Mouse (Mus musculus): ENCODE measurements around the gene Pgap2. TPM values are rescaled to one million over a fixed set of nuclear protein-coding genes. Genes with fewer than 3 reads are reported as not detected.

Pgap2 gene
- total RNA-seq (2021) = 10 to 100 TPM; 27.1 to 29.1 TPM

GRCm38 (mm10) chr7:102209756-102210721, at the start of gene Pgap2, which contains the start of gene Nup98:
Gene Pgap2 (plus strand): TSS chr7:102210208.
Gene Nup98 (minus strand): TSS chr7:102210176.
- DNase-seq = peak; percentile 99

DNA sequence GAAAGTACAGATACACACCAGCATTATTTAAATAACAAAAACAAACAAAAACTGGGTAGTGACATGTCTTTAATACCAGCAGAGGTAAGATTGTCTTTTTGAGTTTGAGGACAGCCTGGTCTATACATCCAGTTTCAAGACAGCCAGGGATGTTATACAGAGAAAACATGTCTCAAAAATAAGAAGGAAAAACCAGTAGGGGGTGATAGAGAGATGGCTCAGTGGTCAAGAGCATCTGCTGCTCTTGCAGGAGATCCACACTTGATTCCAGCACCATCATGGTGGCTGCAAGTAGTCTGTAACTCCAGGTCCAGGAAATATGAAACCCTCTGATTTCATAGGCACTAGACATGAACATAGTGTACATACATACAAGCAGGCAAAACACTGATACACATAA, 39.7 kb upstream of the Pgap2 start:
- DNase-seq = no peak

- no peak for DNase-seq
Measured at GRCm38 (mm10) chr7:102183849-102184248, 26.2 kb upstream of the Pgap2 start.

GRCm38 (mm10) chr7:102192356-102192755, 17.7 kb upstream of the Pgap2 start:
- no peak for DNase-seq

GRCm38 (mm10) chr7:102200576-102200975, 9.4 kb upstream of the Pgap2 start:
- DNase-seq = no peak

GRCm38 (mm10) chr7:102200996-102201785, 8.8 kb upstream of the Pgap2 start:
- DNase-seq = no peak

GRCm38 (mm10) chr7:102204296-102204857, 5.6 kb upstream of the Pgap2 start:
- no peak for DNase-seq

DNA sequence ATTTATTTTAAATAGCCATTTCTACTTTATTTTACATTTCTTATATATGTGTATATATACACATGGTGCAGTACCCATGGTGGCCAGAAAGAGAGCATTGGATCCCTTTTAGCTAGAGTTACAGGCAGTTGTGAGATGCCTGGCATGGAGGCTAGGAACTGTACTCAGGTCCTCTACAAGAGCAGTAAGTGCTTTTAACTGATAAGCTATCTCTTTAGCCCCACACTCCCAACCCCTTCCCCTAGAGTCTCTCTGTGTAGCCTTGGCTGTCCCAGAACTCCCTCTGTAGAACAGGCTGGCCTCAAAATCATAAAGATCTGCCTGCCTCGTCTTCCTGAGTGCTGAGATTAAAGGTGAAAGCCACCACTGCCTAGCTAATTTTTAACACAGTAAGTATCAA, 4.4 kb upstream of the Pgap2 start:
- no peak for DNase-seq

- DNase-seq = no peak
Measured at GRCm38 (mm10) chr7:102208806-102209363, 1.1 kb upstream of the Pgap2 start.

- DNase-seq = no peak
Measured at GRCm38 (mm10) chr7:102211071-102211470, 1.1 kb downstream of the Pgap2 start.

DNA sequence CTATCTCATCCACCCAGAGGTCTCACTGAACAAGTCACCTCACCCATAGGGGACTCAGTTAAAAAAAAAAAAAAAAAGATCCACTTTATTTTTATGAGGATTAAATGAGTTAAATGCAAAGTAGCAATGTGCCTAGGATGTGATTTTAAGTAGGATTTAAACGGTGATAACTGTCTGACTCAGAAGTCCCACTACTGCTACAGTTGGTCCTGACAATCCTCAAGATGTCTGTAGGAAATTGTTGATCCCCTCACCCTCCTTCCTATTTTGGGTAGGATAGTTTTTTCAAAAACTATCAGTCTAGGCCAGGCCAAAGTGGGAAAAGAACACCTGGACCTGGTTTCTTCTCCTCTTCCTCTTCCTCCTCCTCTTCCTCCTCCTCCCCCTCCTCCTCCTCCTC, 11.9 kb downstream of the Pgap2 start:
- no peak for DNase-seq

GRCm38 (mm10) chr7:102222336-102222735, 12.3 kb downstream of the Pgap2 start:
- no peak for DNase-seq

DNA sequence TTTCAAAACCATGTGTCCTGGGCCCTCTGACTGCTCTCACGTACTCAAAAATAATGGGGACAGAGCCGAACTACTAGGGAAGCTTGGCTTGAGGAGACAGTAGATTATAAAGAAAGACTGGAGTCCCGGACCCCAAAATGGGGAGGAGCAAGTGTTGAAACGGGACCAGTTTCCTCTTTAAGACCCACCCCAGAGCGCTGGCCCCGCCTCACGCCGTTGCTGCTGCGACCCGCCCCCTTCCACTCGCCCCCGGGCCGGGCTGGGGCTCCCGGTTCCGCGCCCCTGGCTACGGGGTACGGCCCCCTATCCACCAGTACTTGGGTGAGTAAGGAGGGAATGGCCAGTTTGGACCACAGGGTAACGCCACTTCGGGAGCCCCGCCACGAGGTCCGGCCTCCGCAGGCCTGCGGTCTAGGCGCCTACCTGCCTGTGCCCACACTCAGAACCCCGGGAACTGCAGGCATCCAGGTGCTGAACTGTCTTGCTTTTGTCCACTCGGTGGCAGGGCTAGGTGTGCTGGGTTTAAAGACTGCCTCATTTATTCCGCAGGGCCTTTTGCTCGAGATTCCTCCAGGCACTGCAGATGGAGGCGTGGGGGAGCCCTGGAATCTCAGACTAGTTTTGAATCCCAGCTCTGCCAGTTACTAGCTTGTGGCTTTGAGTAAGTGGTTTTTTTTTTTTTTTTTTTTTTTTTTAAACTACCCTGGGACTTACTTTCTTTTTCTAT, 13.0 kb downstream of the Pgap2 start:
- peak; percentile 71 for DNase-seq

DNA sequence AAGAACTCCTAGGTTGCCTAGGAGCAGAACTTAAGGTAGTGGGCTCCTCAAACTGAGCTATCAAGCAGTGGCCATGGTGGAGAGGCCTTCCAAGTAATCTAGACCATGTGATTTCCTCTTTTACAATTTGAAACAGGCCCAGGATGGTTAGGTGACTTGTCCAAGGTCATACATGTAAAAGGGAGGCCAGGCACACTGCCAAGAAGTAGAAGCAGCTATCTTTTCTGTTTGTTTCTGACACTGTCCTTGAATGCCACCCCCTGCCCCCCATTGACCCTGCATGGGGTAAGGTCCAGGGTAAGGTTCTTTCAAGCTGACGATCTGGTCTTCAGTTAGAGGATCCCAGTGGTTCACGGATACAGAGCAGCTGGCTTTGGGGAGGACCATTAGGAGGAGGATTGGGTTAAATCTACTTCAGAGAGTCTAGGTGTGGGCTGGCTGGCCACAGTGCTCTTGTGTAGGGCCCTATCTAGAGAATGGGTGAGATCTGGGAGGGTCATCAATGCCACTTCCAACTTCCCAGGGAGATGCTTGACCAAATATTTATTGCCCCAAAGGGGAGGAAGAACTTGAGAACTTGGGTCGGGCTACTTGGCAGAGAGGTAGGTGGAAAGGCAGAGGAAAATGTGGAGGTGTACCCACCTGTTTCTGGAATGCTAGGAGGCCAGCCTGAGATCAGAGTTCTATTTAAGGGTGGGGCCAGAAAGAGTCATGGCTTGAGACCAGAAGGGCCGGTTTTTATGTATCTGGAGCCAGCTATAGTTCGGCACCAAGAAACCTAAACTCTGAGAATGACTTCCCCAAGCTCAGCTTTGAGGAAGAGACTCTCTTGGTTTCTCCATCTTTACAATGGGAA, 14.1 kb downstream of the Pgap2 start:
- DNase-seq = no peak

DNA sequence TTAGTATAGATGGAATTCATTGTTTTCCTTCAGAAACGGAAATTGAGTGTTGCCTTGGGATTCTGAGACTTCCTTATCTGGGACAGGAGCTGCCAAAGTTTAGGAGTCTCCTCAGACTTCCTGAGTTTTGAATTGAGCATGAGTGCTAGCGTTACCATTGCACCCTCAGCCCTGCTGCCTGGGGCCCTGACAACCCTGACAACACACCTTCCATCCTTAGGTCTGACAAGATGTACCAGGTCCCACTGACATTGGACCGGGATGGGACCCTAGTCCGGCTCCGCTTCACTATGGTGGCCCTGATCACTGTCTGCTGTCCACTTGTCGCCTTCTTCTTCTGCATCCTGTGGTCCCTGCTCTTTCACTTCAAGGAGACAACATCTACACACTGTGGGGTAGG, 16.0 kb downstream of the Pgap2 start:
- DNase-seq = no peak

DNA sequence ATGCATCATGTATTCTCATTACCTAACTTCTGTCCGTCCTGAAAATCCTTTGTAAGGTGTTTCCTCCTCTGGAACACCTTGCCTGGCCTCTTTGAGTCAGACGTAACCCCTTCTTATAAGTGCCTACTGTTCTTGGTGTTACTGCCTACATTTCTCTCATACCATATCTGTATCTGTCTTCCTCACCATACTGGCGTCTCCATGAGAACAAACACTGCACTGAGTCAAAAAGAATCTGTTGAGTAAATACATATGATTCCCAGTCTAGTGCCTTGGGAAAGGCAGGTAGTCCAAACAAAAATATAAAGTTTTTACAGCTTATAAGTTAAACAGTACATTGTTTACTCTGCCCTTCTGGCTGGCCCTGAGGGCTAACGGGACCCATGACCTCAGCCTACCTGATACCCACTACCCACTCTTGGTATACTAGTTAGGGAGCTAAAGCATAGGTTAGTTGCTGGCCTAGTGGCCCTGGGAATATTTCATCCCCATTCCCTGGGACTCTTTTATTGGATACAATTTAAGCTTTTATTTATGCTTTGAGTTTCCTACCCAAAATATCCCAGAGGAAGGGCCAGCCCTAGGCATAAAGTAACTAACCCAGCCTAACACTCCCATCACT, 18.2 kb downstream of the Pgap2 start:
- no peak for DNase-seq

GRCm38 (mm10) chr7:102229814-102230213, 19.8 kb downstream of the Pgap2 start:
- DNase-seq = no peak

GRCm38 (mm10) chr7:102233059-102233458, 23.1 kb downstream of the Pgap2 start:
- DNase-seq = no peak

DNA sequence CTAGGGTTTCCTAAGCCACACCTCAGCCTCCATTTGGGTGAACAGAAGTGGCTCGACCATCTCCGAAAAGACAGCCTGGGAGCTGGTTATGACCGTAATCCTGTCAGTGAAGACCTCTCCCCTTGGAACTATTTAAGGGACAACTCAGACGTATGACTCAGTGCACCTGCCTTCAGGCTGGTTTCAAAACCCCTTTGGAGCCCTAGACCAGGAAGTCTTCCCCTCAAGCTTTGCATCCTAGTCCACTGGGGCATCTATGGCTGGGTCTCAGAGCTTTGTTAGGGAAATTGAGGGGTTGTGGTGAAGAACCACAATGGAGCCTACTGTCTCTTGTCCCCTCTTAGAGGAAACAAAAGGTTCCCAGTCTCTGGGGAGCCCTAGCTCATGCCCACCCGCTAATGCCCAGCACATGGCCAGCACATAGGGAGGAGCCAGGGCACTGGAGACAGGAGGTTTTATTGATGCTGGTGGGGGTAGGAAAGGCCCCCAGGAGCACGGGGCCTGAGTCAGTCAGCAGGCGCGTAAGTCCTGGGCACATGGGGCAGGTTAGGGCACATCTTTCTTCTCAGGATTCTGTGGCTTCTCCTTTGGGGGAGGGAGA, 28.8 kb downstream of the Pgap2 start:
- DNase-seq = peak in 1 of 2 experiments; percentile 40

DNA sequence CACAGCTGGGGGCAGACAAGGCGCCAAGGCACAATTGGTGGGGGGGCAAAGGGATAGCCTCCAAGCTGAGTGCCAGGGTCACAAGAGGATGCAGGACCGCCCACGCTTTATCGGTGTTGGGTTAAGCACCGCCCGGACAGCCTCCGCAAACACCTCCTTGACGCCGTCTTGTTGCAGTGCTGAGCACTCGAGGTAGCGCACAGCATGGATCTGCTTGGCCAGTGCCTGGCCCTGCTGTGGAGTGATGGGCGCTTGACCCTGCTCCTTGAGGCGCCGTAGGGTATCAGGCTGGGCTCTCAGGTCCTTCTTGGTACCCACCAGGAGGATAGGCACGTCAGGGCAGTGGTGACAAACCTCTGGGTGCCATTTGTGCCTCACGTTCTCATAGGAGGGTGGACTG, 29.6 kb downstream of the Pgap2 start:
- DNase-seq = no peak

Measured in layer of hippocampus, postnatal 36 days (tissue).